Mouse (Mus musculus) frontal cortex, postnatal 36 days (tissue): Measurements from ENCODE around the gene Cpt2.

Experiments
- DNase-seq, 2 experiments: peaks; one replicate each; pipeline ENCODE4 v3.0.0; 2022; ENCODE audit warnings: low spot score in 2 of 2

Gene Cpt2

DNA sequence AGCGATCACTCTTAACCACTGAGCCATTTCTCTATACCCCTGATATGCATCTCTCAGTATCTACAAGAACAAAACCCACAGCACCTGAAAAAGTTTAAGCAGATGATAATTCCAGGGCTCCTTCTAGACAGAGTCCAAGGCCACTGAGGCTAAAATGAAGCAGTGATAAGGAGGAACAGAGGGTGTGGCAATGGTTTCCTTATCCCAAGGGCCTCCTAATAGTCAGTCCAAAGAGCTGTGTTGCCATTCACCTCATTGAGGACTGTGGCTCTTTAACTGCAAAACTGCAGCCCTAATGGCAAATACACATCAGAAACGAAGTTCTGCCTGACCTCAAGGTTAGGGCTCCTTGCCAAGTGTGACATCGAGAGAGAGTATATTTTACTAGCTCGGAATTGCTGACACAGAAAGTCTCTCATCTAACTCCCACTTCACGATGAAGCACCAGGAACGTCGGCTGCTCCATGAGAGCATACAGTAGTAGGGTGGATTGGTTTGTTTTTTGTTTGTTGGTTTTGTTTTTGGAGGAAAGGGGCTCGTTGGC, 2.2 kb downstream of the Cpt2 start:
- DNase-seq = no peak

DNA sequence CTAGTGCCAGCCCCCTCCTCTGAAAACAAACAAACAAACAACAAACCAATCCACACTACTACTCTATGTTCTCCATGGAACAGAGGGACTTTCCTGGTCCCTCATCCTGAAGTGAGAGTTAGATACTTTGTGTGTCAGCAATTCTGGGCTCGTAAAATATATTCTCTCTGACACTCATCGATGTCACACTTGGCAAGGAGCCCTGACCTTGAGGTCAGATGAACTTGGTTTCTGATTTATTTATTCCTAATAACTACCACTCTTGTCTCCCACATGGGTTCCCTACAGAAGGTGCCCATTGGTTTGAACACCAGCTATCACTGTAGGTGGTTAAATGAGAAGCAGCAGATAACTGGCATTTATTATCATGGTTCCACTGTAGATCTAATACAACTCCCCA, 3.1 kb downstream of the Cpt2 start:
- no peak for DNase-seq

DNA sequence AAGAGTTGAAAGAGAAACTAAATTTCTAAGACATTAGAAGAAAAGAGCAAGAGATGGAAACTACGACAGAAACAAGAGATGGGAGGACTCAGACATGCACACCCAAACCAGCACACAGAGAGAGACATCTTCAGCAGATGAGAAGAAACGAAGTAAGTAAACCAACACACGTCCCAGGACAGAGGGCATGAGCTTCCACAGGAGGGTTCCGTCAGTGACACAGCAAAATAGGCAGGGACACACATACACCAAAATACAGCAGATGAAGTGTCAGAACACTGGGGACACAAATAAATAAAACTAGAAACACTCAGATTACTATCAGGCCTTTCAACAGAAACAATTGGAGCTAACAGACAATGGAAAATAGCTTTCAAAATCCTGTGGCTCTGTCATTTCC, 13.4 kb downstream of the Cpt2 start:
- no peak for DNase-seq

DNA sequence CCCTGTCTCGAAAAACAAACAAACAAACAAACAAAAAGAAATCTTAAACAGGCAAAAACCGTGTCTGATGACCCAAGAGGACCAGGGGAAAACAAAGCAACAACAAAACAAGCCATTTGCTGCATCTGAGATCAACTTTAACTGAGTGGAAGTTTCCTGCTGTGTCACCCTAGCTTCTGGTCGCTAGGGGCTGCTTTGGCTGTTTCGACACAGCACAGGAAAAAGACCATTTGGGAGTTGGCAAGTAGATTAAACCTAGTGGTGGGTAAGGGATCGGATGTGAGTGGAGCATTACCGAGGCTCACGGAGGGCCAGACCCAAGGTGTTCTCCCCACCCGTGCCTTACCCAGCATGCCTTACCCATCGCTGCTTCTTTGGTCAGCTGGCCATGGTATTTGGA, 16.8 kb downstream of the Cpt2 start:
- DNase-seq = no peak

DNA sequence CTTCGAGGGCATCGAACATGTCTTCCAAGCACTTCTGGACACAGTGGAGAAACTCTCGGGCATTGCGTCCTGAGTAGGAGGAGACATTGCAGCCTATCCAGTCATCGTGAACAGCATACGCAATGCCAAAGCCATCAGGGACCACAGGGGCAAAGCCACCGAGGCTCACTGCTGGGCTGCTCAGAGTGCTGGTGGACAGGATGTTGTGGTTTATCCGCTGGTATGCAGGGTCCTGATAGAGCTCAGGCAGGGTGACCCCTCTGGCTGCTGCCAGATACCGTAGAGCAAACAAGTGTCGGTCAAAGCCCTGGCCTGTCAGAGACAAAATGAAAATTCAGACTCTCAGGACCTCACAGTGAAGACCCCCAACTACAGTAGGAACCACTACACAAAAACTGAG, 19.2 kb downstream of the Cpt2 start:
- no peak for DNase-seq

DNA sequence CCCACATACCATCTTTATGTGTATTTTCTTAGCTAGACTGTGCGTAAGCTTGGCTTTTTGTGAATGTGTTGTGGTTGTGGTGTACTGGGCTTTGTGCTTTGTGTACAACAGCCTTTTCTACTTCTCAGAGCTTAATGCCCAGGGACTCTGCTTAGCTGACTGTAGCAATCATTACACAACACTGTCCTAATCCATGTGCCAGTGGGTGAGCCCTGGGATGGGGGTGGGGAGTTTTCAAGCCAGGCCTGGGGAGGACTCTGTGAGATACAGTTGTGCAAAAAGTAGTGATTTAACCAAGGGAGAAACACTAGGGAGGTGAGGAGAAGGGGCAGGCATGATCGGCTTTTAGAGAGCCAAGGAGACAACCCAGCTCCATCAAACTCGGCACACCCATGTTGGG, 23.2 kb downstream of the Cpt2 start:
- DNase-seq = no peak

DNA sequence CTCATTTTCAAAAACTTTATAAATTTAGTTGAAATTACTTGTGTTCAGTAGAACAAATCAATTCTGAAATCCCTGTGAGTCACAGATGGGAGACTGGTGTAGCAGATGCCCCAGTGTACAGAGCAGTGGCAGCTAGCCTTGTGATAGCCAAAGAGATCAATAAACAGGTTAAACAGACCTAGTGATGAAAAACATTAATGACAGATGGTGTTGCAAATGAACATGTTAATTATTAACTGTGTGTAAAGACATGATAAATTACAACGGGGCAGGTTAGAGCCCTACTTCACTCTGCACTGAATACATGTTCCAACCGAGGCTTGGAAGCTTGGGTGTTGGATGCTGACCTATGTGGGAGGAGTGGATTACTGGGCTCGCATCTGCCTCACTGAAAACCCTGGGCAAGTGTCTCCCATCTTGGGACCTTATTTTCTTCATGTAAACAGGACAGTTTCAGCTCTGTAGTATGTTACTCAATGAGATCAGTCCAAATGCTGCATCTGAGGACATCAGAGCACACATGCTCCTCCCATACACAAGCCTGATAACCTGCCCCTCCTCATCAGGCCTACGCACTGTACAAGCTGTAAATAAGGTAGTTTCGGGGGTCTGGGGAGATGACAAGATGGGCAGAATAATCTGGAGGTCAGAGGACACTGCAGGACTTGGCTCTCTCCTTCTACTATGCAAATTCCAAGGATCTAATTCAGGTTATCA, 24.0 kb downstream of the Cpt2 start:
- DNase-seq = no peak

DNA sequence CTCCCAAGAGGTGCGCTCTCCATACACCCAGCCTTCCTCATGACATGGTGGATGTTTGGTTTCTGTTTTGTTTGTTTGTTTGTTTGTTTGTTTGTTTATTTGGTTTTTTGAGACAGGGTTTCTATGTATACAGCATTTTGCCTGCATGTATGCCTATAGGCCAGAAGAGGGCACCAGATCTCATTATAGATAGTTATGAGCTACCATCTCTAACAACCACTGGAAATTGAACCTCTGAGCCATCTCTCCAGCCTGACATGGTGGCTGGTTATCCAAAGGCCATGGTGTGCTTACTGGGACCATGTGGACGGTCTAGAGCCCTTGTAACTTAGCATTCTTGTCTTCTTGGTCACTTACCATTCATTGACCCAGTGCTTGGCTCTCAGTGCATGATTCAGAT, 30.7 kb downstream of the Cpt2 start:
- no peak for DNase-seq

DNA sequence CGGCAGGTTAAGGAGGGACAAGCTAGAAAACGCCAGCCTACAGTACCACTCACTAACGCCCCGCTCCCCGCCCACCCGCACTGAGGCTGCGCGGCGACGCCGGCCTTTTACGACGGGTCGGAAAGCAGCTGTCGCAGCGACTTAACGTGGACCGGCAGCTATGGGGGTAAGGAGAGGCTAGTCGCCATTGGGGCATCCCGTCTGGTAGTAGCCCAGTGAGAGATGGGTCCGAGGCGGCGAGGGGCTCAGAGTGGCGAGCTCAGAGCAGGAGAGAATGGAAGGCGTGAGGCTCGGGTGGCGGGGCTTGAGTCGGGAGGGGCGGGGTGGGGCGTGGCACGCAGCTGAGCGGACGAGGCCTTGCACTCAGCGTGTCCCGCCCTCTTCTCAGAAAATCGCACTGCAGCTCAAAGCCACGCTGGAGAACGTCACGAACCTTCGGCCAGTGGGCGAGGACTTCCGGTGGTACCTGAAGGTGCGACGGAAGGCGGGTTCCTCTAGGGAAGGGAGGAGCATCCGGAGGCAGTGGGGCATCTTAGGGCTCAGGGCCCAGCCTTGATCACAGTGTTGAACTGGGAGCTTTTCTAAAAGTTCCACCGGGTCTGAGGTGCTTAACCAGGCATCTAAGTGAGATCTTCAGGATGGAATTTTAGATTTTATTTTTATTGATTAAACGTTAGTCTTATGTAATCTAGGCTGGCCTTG, 33.5 kb downstream of the Cpt2 start, which contains the start of gene 0610037L13Rik:
TSS of gene 0610037L13Rik (plus strand) at position 83 of the 702 bp plus-strand sequence.
- DNase-seq = peak; percentile 97

DNA sequence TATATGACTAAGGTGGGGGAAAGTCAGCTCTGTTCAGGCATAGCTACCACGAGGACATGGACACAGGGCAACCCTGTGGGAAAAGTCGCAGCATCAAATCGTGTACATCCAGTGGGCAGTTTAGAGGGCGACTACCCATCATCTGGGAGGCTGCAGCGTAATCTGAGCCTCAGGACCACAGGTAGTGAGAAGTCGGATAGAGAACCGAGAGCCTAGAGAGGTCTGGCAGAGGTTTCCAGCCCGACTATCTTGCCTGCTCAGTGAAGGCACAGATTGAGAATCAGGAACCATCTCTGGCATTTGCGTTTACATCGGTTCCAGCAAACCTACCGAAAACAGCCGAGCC, 34.1 kb downstream of the Cpt2 start:
- no peak for DNase-seq

DNA sequence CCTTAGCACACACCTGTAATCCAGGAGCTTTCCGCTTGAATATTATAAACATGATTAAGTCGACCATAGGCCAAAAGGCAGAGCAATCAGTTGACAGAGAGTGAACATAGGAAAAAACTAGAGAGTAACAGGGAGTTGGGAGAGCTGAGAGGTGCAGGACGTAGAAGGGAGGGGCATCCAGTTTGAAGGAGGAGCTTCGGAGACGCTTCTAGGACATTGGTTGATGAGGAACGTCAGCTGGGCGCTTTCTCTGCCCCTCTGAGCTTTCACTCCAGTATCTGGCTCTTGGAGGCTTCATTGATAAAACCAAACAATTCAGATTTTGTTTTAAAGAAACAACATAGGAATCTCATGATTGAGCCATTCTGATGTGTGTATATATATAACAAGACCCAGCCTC, 37.0 kb downstream of the Cpt2 start:
- no peak for DNase-seq

DNA sequence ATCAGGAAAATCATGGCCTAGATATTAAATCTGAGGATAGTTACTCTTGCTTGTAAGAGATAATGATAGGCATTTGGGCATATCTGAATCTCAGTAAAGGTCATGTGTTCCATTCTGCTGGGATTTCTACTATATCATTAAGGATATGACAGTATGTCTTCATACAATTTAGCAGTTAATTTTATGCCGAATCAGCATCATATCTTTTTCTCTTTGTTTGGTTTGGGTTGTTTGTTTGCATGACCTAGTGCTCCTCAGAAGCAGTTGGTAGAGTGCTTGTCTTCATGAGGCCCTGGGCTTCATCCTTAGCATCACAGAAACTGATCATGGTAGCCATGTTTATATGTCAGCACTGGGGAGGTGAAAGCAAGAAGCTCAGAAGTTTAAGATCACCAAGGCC, 41.8 kb downstream of the Cpt2 start:
- DNase-seq = no peak

DNA sequence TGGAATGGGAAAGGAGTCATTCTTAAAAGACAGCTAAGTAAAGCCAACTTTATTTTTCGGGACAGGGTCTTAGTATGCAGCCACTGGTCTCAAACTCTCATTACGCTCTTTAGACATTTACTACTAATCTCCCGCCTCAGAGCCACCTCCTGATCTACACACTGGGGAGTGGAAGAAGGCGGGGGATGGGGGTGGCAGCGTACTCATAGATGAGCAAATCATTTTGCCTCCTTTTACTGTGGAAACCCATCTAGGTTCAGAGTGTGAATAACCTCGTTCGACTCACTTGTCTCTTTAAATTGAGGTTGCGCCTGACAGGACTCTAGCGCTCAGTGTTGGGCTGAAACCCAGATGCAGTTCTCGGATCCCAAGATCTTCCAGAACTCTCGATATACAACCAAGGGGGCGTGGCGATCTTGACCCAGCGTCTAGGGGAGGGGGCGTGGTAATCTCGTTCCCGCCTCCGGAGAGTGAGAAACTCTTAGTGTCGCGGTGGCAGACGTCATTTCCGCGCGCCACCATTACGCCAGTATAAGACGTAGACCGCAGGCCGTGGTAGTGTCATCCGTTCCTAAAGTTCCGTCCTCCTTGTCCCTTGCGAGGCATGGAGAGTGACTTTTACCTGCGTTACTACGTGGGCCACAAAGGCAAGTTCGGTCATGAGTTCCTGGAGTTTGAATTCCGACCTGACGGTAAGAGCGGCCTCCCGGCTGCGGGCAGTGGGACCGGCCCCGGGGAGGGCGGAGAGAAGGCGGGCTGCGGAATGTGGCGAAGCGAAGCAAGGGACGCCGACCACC, 44.0 kb downstream of the Cpt2 start, which contains the start of gene Magoh:
TSS of gene Magoh (plus strand) at position 502 of the 797 bp plus-strand sequence.
- peak; percentile 97 to 98 for DNase-seq

DNA sequence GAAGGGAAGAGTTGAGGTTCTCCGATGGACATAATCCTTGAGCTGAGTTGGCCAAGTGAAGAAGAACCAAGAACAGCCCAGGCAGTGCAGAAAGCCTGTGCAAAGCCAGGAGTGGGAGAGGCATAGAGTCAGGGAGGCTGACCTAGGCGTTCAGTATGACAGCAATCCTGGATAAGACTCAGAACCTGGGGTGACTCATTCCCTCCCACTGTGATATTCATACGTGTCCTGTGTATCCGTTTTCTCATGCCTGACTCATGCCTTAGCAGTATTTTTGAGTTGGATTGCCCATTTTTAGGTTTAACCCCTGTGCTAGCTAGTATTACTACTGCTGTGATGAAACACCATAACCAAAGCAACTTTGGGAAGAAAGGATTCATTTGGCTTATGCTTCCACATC, 58.5 kb downstream of the Cpt2 start:
- DNase-seq = no peak

DNA sequence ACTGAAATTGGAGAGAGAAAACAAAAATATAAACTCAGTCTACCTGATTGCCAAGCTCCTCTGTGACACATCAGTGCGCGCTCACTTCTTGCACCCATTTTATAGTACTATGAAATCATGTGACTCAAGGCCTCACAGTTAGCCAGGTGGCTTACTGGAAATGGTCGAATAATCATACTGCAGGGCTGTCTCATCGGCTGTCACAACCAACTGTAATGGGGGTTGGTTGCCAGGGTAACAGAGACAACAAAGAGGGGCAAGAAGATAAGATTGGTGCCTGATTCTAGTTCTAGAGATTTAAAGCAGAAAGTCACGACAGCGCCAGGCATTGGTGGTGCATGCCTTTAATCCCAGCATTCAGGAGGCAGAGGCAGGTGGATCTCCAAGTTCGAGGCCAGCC, 64.4 kb downstream of the Cpt2 start:
- DNase-seq = no peak

DNA sequence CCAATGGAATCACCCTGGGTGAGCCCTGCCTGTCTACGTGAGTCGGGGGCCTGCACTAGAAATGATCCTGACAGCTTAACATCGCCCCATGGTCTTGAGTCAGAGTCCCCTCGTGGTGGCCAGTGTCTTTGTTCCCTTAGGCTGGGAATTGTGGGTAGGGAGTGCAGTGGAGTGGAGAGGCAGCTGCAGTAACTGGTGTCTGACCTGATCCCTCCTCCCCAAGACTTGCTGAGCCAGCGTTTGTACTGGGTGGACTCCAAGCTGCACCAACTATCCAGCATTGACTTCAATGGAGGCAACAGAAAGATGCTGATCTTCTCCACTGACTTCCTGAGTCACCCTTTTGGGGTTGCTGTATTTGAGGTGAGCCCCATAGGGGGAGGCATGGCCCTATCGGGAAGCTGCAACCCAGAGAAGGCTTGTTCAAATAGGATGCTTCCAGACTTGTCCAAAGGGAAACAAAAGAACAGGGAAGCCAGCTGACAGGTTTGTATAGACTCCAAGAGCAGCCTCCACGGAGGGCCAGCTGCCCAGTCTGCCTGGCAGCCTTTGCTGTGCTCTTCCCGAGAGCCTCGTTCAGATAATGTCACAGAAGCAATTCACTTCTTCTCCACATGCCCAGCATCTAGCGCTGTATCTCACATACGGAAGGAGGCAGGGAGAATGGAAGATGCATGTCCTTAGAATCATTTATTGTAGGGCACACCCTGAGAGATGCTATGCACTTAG, 66.3 kb downstream of the Cpt2 start:
- DNase-seq = no peak
